16 mouse cellular contexts compared by ENCODE assay signal in the genomic region with DNA sequence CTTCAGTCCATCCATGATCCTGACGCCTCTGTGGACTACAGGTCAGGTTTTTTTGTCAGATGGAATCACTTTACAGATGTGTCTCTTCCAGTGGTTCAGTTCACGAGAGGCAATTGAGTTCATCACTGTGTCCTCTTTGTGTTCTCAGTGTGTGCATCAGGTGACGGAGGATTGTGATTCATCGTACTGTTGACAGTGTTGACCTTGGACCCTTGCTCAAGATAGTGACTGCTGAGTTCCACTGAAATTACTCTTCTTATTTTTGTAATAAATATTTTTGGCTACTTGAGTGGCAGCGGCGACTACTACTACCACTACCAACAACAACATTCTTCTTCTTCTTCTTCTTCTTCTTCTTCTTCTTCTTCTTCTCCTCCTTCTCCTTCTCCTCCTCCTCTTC.
"Had no signal": no experiment of that assay in that cellular context is flagged by ENCODE, and none has a peak within 500 bp of the region (broad histone marks: within the 10 kb centered on the region; RNA-seq: fewer than 3 reads in every experiment).

No protein-coding gene starts in this region.

- DNase-seq: heart, postnatal 10 days; heart, postnatal 14 days; heart, postnatal 36 days; heart, postnatal 4 days; kidney, adult 11 months; kidney, adult 18-20 months; kidney, adult 2 months; kidney, adult 8-10 months; kidney, adult 9 months; kidney, postnatal 10 days; kidney, postnatal 14 days; kidney, postnatal 25 days; kidney, postnatal 36 days; kidney, postnatal 4 days; layer of hippocampus, adult 9-11 months; layer of hippocampus, postnatal 36 days had no signal
